Mouse (Mus musculus) small intestine, adult 2 months (tissue): Measurements from ENCODE around the gene Astn1.

Experiments used
- CTCF ChIP-seq: fragments of 200-500 bp; IDR thresholded peaks from 2 replicates; pipeline ENCODE4 v1.5.1; 2012; ENCODE audit warnings: low read depth, mild to moderate bottlenecking, control low read depth, inconsistent platforms, low read length, moderate library complexity, mixed read lengths; ENCODE audit not compliant: insufficient replicate concordance, insufficient read length; ENCODE audit errors: extremely low read depth
- POLR2A ChIP-seq: fragments of 200-500 bp; IDR thresholded peaks from 2 replicates; pipeline ENCODE4 v1.6.1; 2012; ENCODE audit warnings: low read depth, mild to moderate bottlenecking, control low read depth, inconsistent platforms, low read length, moderate library complexity

- TF ChIP-seq CTCF (no peak), POLR2A (no peak)
Observed at GRCm38 (mm10) chr1:158421451-158421850, 59.4 kb downstream of the Astn1 start.
